Mouse (Mus musculus): Measurements from ENCODE around the gene Igsf11. TPM values are rescaled to one million over a fixed set of nuclear protein-coding genes. Genes with fewer than 3 reads are reported as not detected.

Igsf11 gene
- polyA plus RNA-seq, 2 experiments = 0.47 to 1.8 TPM

- 70% methylated on average over 2 of the region's 2 CpGs for WGBS
- peaks cover 17% of the 10 kb centered on the region for H3K4me1 ChIP-seq (ENCODE audit: control insufficient read depth, insufficient read depth, low read length)
- DNase-seq (ENCODE audit: low spot score) = no peak
Observed at GRCm38 (mm10) chr16:38986410-38986809, 93.9 kb downstream of the Igsf11 start.

GRCm38 (mm10) chr16:38993711-38994110 lies 101.2 kb downstream of the Igsf11 start:
- no peaks in the 10 kb centered on the region for H3K27me3 ChIP-seq (ENCODE audit: control insufficient read depth, insufficient read depth, low read length)
- DNase-seq (ENCODE audit: low spot score) (no peak), ATAC-seq (ENCODE audit: low FRiP score, low read depth) (no peak)
- no peaks in the 10 kb centered on the region for H3K36me3 ChIP-seq (ENCODE audit: control insufficient read depth, insufficient read depth, low read length)
- H3K9ac ChIP-seq (ENCODE audit: low read depth, low read length, severe bottlenecking) = no peak overlapping the region
- 83% methylated on average over 7 of the region's 7 CpGs for WGBS
- no peak overlapping the region for H3K27ac ChIP-seq (replicated peaks; ENCODE audit: low read depth, low read length)
- no peak overlapping the region for H3K4me3 ChIP-seq (replicated peaks; ENCODE audit: low read length)
- no peak overlapping the region for H3K4me2 ChIP-seq (replicated peaks; ENCODE audit: low read depth, low read length, severe bottlenecking)
- H3K4me1 ChIP-seq (ENCODE audit: control insufficient read depth, insufficient read depth, low read length) = no peaks in the 10 kb centered on the region
- no peak for TF ChIP-seq POLR2A (IDR thresholded peaks at IDR 0.05; ENCODE audit: borderline replicate concordance, extremely low read depth, insufficient read depth, insufficient read length)
- no peaks in the 10 kb centered on the region for H3K9me3 ChIP-seq (ENCODE audit: control insufficient read depth, low read length)

More at GRCm38 (mm10) chr16:38986410-38986809, 93.9 kb downstream of the Igsf11 start:
- Histone ChIP-seq H3K9ac (ENCODE audit: low read depth, low read length, severe bottlenecking) (no peak overlapping the region), H3K4me2 (replicated peaks; ENCODE audit: low read depth, low read length, severe bottlenecking) (no peak overlapping the region), H3K36me3 (ENCODE audit: control insufficient read depth, insufficient read depth, low read length) (no peaks in the 10 kb centered on the region), H3K27me3 (ENCODE audit: control insufficient read depth, insufficient read depth, low read length) (no peaks in the 10 kb centered on the region), H3K4me3 (replicated peaks; ENCODE audit: low read length) (no peak overlapping the region), H3K27ac (replicated peaks; ENCODE audit: low read depth, low read length) (no peak overlapping the region), H3K9me3 (ENCODE audit: control insufficient read depth, low read length) (no peaks in the 10 kb centered on the region)
- ATAC-seq (ENCODE audit: low FRiP score, low read depth) = no peak
- TF ChIP-seq POLR2A (IDR thresholded peaks at IDR 0.05; ENCODE audit: borderline replicate concordance, extremely low read depth, insufficient read depth, insufficient read length) = no peak

- WGBS = 80% methylated on average over 6 of the region's 6 CpGs
- no peak for ATAC-seq (ENCODE audit: low FRiP score, low read depth)
- H3K4me2 ChIP-seq (replicated peaks; ENCODE audit: low read depth, low read length, severe bottlenecking) = no peak overlapping the region
Observed at GRCm38 (mm10) chr16:38998496-38999258, 106.2 kb downstream of the Igsf11 start.

GRCm38 (mm10) chr16:38999298-38999697 lies 106.8 kb downstream of the Igsf11 start:
- H3K27me3 ChIP-seq (ENCODE audit: control insufficient read depth, insufficient read depth, low read length) = no peaks in the 10 kb centered on the region
- H3K9me3 ChIP-seq (ENCODE audit: control insufficient read depth, low read length) = no peaks in the 10 kb centered on the region
- H3K4me1 ChIP-seq (ENCODE audit: control insufficient read depth, insufficient read depth, low read length) = no peaks in the 10 kb centered on the region
- H3K27ac ChIP-seq (replicated peaks; ENCODE audit: low read depth, low read length) = no peak overlapping the region
- no peak overlapping the region for H3K4me2 ChIP-seq (replicated peaks; ENCODE audit: low read depth, low read length, severe bottlenecking)
- DNase-seq (ENCODE audit: low spot score) (no peak), ATAC-seq (ENCODE audit: low FRiP score, low read depth) (no peak)
- H3K36me3 ChIP-seq (ENCODE audit: control insufficient read depth, insufficient read depth, low read length) = no peaks in the 10 kb centered on the region
- H3K4me3 ChIP-seq (replicated peaks; ENCODE audit: low read length) = no peak overlapping the region
- no peak for TF ChIP-seq POLR2A (IDR thresholded peaks at IDR 0.05; ENCODE audit: borderline replicate concordance, extremely low read depth, insufficient read depth, insufficient read length)
- H3K9ac ChIP-seq (ENCODE audit: low read depth, low read length, severe bottlenecking) = no peak overlapping the region

More at GRCm38 (mm10) chr16:38998496-38999258, 106.2 kb downstream of the Igsf11 start:
- no peaks in the 10 kb centered on the region for H3K36me3 ChIP-seq (ENCODE audit: control insufficient read depth, insufficient read depth, low read length)
- no peaks in the 10 kb centered on the region for H3K4me1 ChIP-seq (ENCODE audit: control insufficient read depth, insufficient read depth, low read length)
- no peaks in the 10 kb centered on the region for H3K27me3 ChIP-seq (ENCODE audit: control insufficient read depth, insufficient read depth, low read length)
- no peak overlapping the region for H3K4me3 ChIP-seq (replicated peaks; ENCODE audit: low read length)
- no peak overlapping the region for H3K9ac ChIP-seq (ENCODE audit: low read depth, low read length, severe bottlenecking)
- H3K9me3 ChIP-seq (ENCODE audit: control insufficient read depth, low read length) = no peaks in the 10 kb centered on the region
- no peak for DNase-seq (ENCODE audit: low spot score)
- TF ChIP-seq POLR2A (IDR thresholded peaks at IDR 0.05; ENCODE audit: borderline replicate concordance, extremely low read depth, insufficient read depth, insufficient read length) = no peak
- no peak overlapping the region for H3K27ac ChIP-seq (replicated peaks; ENCODE audit: low read depth, low read length)

- no peak for TF ChIP-seq POLR2A (IDR thresholded peaks at IDR 0.05; ENCODE audit: borderline replicate concordance, extremely low read depth, insufficient read depth, insufficient read length)
- Histone ChIP-seq H3K4me1 (ENCODE audit: control insufficient read depth, insufficient read depth, low read length) (no peaks in the 10 kb centered on the region), H3K9me3 (ENCODE audit: control insufficient read depth, low read length) (no peaks in the 10 kb centered on the region), H3K4me2 (replicated peaks; ENCODE audit: low read depth, low read length, severe bottlenecking) (no peak overlapping the region), H3K36me3 (ENCODE audit: control insufficient read depth, insufficient read depth, low read length) (no peaks in the 10 kb centered on the region), H3K9ac (ENCODE audit: low read depth, low read length, severe bottlenecking) (no peak overlapping the region), H3K27me3 (ENCODE audit: control insufficient read depth, insufficient read depth, low read length) (no peaks in the 10 kb centered on the region), H3K27ac (replicated peaks; ENCODE audit: low read depth, low read length) (no peak overlapping the region), H3K4me3 (replicated peaks; ENCODE audit: low read length) (no peak overlapping the region)
- 85% methylated on average over 7 of the region's 7 CpGs for WGBS
- ATAC-seq (ENCODE audit: low FRiP score, low read depth) = no peak
- DNase-seq (ENCODE audit: low spot score) = no peak
Observed at GRCm38 (mm10) chr16:39006978-39007377, 114.5 kb downstream of the Igsf11 start.

All from limb, embryonic 14.5 days (tissue).